Mouse (Mus musculus) C2C12 (cell line): ENCODE data around the gene Gm20388. TPM values are rescaled to one million over a fixed set of nuclear protein-coding genes. Genes with fewer than 3 reads are reported as not detected.

ENCODE experiments used
- H3K27me3 ChIP-seq: one replicate; pipeline ENCODE4 v1.6.1; 2011; ENCODE audit not compliant: control insufficient read depth, insufficient read depth, insufficient read length
- H3K36me3 ChIP-seq: one replicate; pipeline ENCODE4 v1.6.1; 2011; ENCODE audit not compliant: control insufficient read depth, insufficient read depth
- H3K4me3 ChIP-seq: one replicate; pipeline ENCODE4 v1.5.1; 2011; ENCODE audit warnings: mild to moderate bottlenecking, control low read depth; ENCODE audit not compliant: poor library complexity, insufficient read depth, severe bottlenecking
- H3K79me2 ChIP-seq: one replicate; pipeline ENCODE4 v1.6.1; 2011; ENCODE audit not compliant: control insufficient read depth, insufficient read depth
- H3K79me3 ChIP-seq: one replicate; pipeline ENCODE4 v1.6.1; 2011; ENCODE audit warnings: low read depth, control low read depth
- H3ac ChIP-seq: one replicate; pipeline ENCODE3; 2011; ENCODE audit warnings: low read depth; ENCODE audit not compliant: control insufficient read depth, insufficient read length
- CEBPB ChIP-seq: IDR thresholded peaks from one replicate; pipeline ENCODE4 v1.6.1; 2011; ENCODE audit warnings: low read depth, mild to moderate bottlenecking, control low read depth, moderate library complexity
- CTCF ChIP-seq: IDR thresholded peaks from one replicate; pipeline ENCODE4 v1.5.1; 2011; ENCODE audit not compliant: control insufficient read depth, insufficient read depth, insufficient read length
- FOSL1 ChIP-seq: IDR thresholded peaks from one replicate; pipeline ENCODE4 v1.8.0; 2011; ENCODE audit warnings: mild to moderate bottlenecking, low read length; ENCODE audit not compliant: poor library complexity, insufficient read depth, severe bottlenecking
- MAX ChIP-seq: IDR thresholded peaks from one replicate; pipeline ENCODE4 v1.6.1; 2011; ENCODE audit warnings: mild to moderate bottlenecking, control low read depth
- MYOD1 ChIP-seq: IDR thresholded peaks from one replicate; pipeline ENCODE4 v1.6.1; 2011; ENCODE audit warnings: low read depth; ENCODE audit not compliant: control insufficient read depth, insufficient read length
- MYOG ChIP-seq: IDR thresholded peaks from one replicate; pipeline ENCODE4 v1.6.1; 2011; ENCODE audit not compliant: control insufficient read depth, insufficient read length; ENCODE audit errors: extremely low read depth
- USF1 ChIP-seq: IDR thresholded peaks from one replicate; pipeline ENCODE4 v1.6.1; 2011; ENCODE audit warnings: low read depth, mild to moderate bottlenecking, control low read depth, moderate library complexity
- polyA plus RNA-seq: library from polyadenylated mRNA; unstranded; fragments of >200 nt; fragmentation: generic; extraction: Trizol; gene quantifications from one replicate; pipeline ENCODE4 v1.2.1, GENCODE M21; 2012; ENCODE audit warnings: missing spikeins

Gene Gm20388
- polyA plus RNA-seq, 1 experiment: 15.0 TPM

DNA sequence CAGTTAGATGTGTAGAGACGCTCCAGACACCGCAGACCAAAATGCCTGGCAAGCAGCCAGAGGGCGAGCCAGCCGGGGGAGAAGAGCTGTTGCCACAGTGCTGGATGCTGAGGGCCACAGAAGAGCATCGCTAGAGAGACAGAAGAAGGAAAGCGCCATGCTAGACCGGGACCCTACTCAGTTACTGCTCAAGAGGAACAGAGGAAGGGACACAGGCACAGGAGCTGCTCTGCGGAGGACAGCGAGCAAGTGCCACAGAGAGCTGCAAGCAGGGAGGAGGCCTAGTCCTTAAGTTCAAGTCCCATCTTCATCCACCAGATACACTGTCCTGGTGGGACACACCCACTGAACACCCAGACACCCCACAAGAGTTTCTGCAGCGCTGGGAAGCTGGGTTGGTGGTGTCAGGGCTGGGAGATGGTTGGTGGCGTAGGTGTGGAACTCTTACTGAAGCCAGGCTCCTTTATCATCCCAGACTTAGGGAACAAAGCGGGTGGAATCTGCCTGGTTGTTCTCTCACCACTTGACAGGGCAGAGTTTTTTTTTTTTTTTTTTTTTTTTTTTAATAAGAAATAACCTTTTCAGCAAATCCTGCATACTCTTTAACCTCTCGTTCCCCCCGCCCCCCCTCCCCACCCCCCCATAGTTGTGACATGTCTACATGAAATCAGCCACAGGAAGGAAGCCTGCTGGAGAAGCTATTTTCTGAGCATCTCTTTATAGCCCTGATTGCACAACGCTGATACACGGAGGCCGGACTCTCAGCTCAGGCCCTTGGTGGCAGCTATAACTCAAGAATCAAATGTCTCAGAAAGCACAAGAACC lies 786.7 kb downstream of the Gm20388 start:
- no peak overlapping the region for H3K4me3 ChIP-seq
- no peaks in the 10 kb centered on the region for H3K36me3 ChIP-seq
- no peaks in the 10 kb centered on the region for H3K79me3 ChIP-seq
- no peaks in the 10 kb centered on the region for H3K79me2 ChIP-seq
- TF ChIP-seq MAX (no peak), MYOD1 (no peak), CTCF (no peak), USF1 (no peak), MYOG (no peak), CEBPB (no peak), FOSL1 (no peak)
- no peak overlapping the region for H3ac ChIP-seq
- peaks cover 52% of the 10 kb centered on the region for H3K27me3 ChIP-seq

GRCm38 (mm10) chr8:120697979-120698272 lies 787.3 kb downstream of the Gm20388 start:
- Histone ChIP-seq H3K27me3 (peaks cover 54% of the 10 kb centered on the region), H3ac (no peak overlapping the region), H3K4me3 (no peak overlapping the region), H3K79me3 (no peaks in the 10 kb centered on the region), H3K36me3 (no peaks in the 10 kb centered on the region), H3K79me2 (no peaks in the 10 kb centered on the region)
- TF ChIP-seq MAX: no peak
- TF ChIP-seq USF1: no peak
- TF ChIP-seq MYOG: no peak
- no peak for TF ChIP-seq CTCF

GRCm38 (mm10) chr8:120698426-120698825 lies 787.8 kb downstream of the Gm20388 start:
- TF ChIP-seq CEBPB (no peak), CTCF (no peak), FOSL1 (no peak), MYOG (no peak), MAX (no peak), USF1 (no peak), MYOD1 (no peak)
- H3ac ChIP-seq: no peak overlapping the region
- H3K79me2 ChIP-seq: no peaks in the 10 kb centered on the region
- H3K36me3 ChIP-seq: no peaks in the 10 kb centered on the region
- no peak overlapping the region for H3K4me3 ChIP-seq
- no peaks in the 10 kb centered on the region for H3K79me3 ChIP-seq
- H3K27me3 ChIP-seq: peaks cover 56% of the 10 kb centered on the region

DNA sequence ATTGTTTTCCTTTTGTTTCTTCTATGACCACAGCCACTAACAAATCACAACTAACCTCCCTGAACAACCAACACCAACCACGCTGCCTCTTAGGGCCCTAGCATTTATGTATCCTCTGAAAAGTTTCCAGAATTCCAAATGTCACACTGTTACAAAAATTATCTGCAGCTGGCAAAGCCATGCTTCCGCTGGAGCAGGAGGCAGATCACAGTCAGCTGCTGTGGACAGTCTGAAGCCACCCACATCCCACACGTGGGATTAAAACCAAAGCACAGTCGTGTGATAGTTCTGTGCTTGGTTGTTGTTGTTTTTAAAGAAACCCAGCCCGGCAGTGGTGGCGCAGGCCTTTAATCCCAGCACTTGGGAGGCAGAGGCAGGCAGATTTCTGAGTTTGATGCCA lies 788.4 kb downstream of the Gm20388 start:
- Histone ChIP-seq H3K27me3 (peaks cover 55% of the 10 kb centered on the region), H3K36me3 (no peaks in the 10 kb centered on the region), H3K79me3 (no peaks in the 10 kb centered on the region), H3K79me2 (no peaks in the 10 kb centered on the region), H3ac (no peak overlapping the region), H3K4me3 (no peak overlapping the region)
- TF ChIP-seq CTCF (no peak), MYOG (no peak), MAX (no peak), MYOD1 (no peak), CEBPB (no peak), FOSL1 (no peak)

GRCm38 (mm10) chr8:120699565-120699964 lies 788.9 kb downstream of the Gm20388 start:
- Histone ChIP-seq H3ac (no peak overlapping the region), H3K4me3 (no peak overlapping the region), H3K79me3 (no peaks in the 10 kb centered on the region), H3K79me2 (no peaks in the 10 kb centered on the region), H3K27me3 (peaks cover 55% of the 10 kb centered on the region), H3K36me3 (no peaks in the 10 kb centered on the region)
- TF ChIP-seq MYOG (no peak), USF1 (no peak), MAX (no peak), FOSL1 (no peak), CTCF (no peak), MYOD1 (no peak), CEBPB (no peak)

GRCm38 (mm10) chr8:120700053-120700452 lies 789.4 kb downstream of the Gm20388 start:
- no peaks in the 10 kb centered on the region for H3K79me2 ChIP-seq
- no peaks in the 10 kb centered on the region for H3K79me3 ChIP-seq
- peaks cover 56% of the 10 kb centered on the region for H3K27me3 ChIP-seq
- H3K4me3 ChIP-seq: no peak overlapping the region
- H3ac ChIP-seq: no peak overlapping the region
- H3K36me3 ChIP-seq: no peaks in the 10 kb centered on the region
- TF ChIP-seq USF1 (no peak), CEBPB (no peak), CTCF (no peak)
